Mouse (Mus musculus) regulatory T cell (primary cell): ENCODE data around the gene Setd1a.
"Not testable (repeated sequence)": the region's sequence is repeated elsewhere in the genome, so short reads cannot be mapped to it uniquely, and the experiment has no call there.

Source experiments
- in situ Hi-C: fragments of 300-600 bp; cut with MboI, MseI; formaldehyde crosslinking; loops from one replicate; pipeline ENCODE4 v1.15.1; 2025; ENCODE audit warnings: high pct_unique_total_duplicates

Setd1a gene

GRCm38 (mm10) chr7:127776426-127776825 is at the start of gene Setd1a:
Setd1a (plus strand) TSS chr7:127776670.
- in situ Hi-C loops: no loop called here

DNA sequence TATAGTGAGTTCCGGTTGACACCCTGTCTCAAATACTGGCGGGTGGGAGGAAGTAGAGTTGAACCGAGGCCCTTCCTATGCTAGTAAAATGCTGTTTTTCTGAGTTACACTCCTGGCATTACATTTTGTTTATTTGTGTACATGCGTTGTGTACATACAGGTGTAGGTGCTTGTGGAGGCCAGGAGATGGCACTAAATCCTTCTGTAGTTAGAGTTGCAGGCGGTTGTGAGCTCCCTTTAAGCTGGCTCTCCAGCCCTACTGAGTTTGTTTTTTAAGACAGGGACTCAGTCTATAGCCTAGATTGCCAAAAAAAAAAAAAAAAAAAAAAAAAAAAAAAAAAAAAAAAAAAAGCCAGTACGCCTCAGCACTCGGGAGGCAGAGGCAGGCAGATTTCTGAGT is 48.6 kb upstream of the Setd1a start:
- in situ Hi-C loops: no loop called here

- in situ Hi-C loops: no loop called here
Observed at GRCm38 (mm10) chr7:127730170-127730569, 46.3 kb upstream of the Setd1a start.

GRCm38 (mm10) chr7:127732066-127732465 is 44.4 kb upstream of the Setd1a start, which contains the start of gene Ctf2:
Ctf2 (minus strand) TSS chr7:127732166.
- in situ Hi-C loops: not testable (repeated sequence)

GRCm38 (mm10) chr7:127744366-127745045 is 32.0 kb upstream of the Setd1a start, which contains the start of gene Fbxl19:
Fbxl19 (plus strand) TSS chr7:127744543.
- in situ Hi-C loops: no loop called here

GRCm38 (mm10) chr7:127745251-127745651 is 31.2 kb upstream of the Setd1a start:
- in situ Hi-C loops: no loop called here

GRCm38 (mm10) chr7:127745652-127746493 is 30.6 kb upstream of the Setd1a start:
- in situ Hi-C loops: no loop called here

DNA sequence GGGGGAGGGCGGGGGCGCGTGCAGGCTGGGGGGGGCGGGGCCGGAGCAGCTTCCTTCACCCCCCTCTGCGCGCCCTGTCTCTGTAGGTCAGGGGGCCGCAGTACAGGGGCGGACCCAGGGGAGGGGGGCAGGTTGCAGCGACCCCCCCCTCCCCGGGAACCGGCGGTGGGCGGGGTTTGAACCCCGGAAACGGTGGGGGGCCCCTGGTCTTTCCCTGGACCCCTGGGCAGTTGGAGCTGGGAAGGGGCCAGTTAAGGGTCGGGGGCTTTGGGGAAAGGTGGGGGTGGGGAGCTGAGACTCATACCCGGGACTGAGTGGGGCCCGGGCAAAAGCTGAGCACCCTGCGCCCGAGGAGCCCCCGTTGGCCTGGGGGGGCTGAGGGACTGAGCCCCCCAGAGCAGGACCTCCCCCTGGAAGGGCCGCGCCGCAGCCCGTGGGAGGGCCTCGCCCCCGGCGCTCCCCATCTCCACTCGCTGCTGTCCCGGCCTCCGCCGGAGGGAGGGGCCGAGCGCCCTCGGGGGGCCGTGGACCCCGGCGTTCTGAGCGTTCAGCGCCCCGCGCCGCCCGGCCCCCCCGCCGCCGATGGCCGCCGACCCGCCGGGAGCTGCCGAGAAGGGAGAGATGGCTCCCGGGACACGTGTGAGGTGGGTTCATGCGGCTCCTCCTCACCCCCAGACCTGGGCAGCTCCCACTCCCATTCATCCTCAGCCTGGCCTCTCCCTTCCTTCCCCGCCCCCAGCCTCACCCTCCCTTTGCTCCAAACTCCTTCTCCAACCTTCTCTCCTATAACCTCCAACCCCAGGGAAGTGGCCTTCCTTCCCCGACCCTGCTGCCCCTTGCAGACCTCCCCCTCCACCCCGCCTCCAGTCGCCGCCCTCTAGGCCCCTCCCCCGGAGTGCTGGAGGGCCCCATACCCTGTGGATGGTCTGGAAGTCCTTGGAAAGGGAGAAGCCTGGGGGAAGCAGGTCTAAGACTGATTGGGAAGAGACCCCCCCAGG is 29.7 kb upstream of the Setd1a start:
- in situ Hi-C loops: no loop called here

DNA sequence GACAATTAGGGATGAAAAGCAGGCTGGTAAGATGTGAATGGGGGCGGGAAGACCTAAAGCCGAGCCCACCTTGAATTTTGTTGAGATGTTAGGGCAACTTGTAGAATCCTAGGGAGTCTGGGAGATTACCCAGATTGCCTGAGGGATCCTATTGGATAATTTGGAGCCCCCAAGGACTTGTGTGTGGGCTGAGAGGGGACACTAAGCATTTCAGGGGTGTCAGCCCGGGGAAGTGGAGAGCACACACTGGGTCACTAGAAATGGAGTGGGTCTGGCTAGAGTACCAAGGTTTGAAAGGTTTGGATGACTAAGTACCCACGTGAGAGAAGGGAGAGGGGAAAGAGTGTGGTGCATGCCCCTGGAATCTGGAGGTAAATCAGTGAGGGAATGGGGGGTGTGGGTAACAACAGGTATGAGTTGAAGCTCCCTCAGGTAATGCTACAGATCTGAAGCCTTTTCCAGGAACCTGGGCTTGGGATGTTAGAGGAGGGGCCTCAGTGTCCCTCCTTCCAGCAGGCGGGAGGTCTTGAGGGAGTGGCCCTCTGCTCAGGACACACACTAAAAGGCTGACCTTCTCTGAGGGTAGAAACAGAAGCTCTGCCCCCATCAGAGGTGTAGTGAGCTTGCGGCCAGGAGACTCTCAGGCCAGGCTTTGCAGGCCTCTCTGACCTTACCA is 28.8 kb upstream of the Setd1a start:
- in situ Hi-C loops: no loop called here

- in situ Hi-C loops: no loop called here
Observed at GRCm38 (mm10) chr7:127748235-127748560, 28.3 kb upstream of the Setd1a start.

DNA sequence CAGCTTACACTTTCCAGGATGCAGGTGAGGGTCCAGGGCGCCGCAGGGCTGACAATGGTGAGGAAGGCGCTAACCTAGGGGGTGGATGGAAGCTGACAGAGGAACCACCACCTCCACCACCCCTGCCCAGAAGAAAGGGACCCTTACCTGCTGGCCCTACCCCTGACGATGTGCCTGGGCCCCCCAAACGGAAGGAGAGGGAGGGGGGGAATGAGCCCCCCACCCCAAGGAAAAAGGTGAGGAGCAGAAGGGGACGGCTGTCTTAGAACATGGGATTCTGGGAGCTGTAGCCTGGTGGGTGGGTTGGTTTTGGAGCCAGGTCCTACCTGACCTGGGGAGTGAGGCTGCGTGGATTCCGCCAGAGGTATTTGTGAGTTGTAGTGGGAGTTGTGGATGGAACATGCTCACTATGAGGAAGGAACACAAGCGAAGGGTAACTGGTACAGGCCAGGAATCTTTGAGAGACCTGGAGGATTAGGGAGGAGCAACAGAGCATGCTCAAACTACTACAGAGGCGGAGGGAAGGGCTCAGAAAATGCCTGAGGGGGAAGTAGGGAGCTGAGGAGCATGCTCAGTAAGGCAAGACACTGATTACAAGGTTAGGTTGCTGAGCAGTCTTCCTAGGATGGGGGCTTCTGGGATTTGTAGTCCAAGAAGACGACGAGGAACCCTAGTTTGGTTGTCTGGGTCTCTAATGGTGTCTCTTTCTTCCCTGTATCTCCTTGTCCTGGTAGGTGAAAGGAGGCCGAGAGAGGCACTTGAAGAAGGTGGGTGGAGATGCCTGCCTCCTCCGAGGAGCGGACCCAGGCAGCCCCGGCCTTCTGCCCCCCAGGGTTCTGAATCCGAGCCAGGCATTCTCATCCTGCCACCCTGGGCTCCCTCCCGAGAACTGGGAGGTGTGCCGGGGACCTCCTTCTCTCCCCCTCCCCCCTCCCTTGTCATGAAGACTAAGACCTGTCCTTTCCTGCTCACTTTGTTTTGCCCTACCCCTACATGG is 26.0 kb upstream of the Setd1a start:
- in situ Hi-C loops: no loop called here

- in situ Hi-C loops: no loop called here
Observed at GRCm38 (mm10) chr7:127751619-127752018, 24.9 kb upstream of the Setd1a start.

DNA sequence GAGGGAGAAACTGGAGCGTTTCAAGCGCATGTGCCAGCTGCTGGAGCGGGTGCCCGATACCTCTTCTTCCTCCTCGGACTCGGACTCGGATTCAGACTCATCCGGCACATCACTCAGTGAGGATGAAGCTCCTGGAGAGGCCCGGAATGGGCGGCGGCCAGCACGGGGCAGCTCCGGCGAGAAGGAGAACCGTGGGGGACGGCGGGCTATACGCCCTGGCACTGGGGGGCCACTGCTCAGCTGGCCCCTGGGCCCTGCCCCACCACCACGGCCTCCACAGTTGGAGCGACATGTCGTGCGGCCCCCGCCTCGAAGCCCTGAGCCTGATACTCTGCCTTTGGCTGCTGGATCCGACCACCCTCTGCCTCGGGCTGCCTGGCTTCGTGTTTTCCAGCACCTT is 24.4 kb upstream of the Setd1a start:
- in situ Hi-C loops: no loop called here

DNA sequence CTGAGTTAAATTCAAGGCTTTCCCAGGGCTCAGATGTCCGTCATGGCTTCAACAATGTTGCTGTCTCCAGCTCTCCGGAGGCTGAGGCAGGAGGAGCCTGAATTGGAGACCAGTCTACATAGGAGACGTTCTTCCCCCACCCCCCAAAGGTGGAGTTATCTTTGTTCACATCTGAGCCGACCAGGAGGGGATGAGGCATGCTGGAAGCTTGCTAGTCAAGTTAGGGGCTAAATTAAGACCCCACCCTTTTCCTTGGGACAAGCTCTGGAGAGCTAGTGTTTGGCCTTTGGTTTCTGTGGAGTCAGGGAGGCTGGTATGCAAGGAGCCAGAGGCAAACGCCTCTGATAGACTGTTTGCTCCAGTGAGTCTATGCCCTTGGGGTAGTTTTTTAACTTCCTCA is 23.3 kb upstream of the Setd1a start:
- in situ Hi-C loops: no loop called here

DNA sequence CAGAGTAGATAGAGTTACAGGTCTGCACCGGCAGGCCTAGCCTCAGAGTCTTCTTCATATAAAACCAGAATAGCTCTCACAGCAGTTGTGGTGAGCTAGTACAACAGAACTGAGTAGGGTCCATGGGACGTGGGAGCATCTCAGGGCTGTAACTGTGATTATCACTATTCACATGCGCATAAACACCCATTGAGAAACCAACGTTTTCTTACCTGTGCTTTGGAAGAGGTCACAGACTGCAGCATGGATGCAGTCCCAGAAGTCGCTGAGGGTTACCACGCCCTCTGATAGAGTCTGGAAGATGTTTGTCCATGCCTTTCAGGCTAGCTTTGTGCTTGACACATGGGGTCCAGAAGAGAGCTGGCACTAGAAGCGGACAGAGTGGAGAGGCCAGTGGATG is 22.7 kb upstream of the Setd1a start:
- in situ Hi-C loops: no loop called here

DNA sequence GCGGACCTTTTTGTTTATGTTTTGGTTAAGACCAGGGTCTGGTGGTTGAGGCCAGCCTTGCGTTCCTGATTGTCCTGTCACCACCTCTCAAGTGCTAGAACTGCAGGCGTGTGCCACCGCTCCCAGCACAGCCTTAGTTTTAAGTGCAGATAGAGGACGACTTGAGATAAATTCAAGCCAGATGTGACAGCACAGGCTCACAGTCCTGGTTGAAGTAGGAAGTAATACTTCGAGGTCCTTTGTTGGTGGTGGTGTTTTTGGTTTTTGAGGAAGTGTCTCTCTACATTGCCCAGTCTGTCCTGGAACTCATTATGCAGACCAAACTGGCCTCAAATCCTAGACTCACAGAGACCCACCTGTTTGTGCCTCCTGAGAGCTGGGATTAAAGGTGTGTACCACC is 16.8 kb upstream of the Setd1a start:
- in situ Hi-C loops: loop anchor here (5.0 kb wide), 2 partner anchors 37 to 82 kb away; no protein-coding TSS in a partner anchor

DNA sequence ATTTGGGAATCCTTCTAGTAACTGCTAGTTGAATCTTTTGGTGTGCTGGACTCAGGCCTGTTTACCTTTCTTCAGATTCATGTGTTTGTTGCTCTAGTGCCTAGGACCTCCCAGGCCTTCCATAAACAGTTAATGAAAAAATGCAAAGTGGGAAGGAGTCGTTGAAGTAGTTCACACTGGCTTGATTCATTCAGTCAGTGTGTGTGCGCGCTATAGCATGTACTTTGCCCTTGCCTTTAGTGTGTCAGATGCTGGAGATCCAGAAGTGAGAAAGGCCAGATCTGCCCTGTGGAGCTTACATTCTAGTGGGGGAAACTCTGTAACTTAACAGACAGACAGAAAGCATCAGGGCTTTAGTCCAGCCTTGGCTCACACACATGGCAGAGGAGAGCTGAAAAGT is 16.0 kb upstream of the Setd1a start:
- in situ Hi-C loops: loop anchor here (5.0 kb wide), 2 partner anchors 38 to 83 kb away; no protein-coding TSS in a partner anchor

DNA sequence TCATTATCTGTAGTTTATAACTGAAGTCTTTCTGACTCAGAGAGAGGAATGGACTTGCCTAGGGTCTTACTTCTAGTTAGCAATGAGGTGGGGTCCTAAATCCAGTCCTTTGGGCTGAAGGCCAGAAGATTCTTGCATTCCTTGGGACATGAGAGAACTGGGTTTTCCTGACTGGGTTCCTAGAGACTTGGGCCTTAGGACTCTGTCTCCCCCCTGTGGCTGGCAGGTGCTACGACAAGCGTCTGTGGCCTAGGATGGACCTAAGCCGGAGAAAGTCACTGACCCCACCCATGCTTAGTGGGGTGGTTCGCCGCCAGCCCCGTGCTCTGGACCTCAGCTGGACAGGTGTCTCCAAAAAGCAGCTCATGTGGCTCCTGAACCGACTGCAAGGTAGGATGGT is 15.4 kb upstream of the Setd1a start:
- in situ Hi-C loops: loop anchor here (5.0 kb wide), 2 partner anchors 39 to 84 kb away; no protein-coding TSS in a partner anchor

DNA sequence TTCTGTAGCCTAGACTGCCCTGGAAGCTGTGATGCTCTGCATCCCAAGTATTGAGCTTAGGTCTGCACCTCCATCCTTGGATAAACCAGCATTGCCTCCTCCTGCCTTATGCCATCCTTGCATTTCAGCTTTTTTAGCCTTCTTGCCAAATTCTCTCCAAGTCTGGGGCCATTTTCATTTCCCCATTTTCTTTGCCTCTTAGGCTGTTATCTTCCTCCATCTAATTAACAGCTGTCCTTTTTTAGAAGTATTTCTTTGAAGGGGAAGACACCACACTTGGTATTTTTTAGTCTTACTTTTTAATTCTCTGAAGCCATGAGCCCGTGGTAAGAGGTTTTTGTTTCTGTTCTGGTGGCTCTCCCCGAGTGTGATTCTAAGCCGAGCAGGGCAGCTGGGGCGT is 12.8 kb upstream of the Setd1a start:
- in situ Hi-C loops: loop anchor here (5.0 kb wide), 2 partner anchors 41 to 86 kb away; no protein-coding TSS in a partner anchor

DNA sequence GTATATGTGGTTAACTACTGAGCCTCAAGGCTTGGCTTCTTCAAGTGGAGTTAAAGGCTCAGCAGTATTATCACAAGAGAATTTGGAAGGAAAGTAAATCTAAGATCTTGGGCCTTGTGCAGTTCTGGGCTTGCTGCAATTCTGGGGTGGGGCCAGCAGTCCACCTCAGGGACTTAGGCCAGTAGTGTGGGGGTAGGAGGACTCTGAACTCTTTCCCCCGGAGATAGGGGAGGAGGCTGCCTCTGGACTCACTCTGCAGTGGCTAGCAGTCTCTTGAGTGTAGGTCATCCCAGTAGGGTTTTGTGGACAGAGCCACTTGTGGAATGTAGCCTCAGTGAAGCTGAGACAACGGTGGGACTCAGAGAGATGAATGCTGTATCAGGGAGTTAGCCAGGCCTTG is 10.7 kb upstream of the Setd1a start:
- in situ Hi-C loops: no loop called here
